Mouse (Mus musculus): ENCODE measurements at regions not wholly inside any gene's neighbourhood (a gene's known extent, or its start where the extent isn't known, plus 50 kb on each side); places are given as distances from the start of the nearest gene placed in this dataset.

- in situ Hi-C loops (cut with MboI, MseI), result no loop called here
Measured at GRCm38 (mm10) chr6:100923070-100923469, 89.6 kb downstream of the Ppp4r2 start.

- in situ Hi-C loops (cut with MboI, MseI), result no loop called here
Measured at GRCm38 (mm10) chr6:100923686-100924085, 90.3 kb downstream of the Ppp4r2 start.

GRCm38 (mm10) chr6:100928791-100929758 is 95.7 kb downstream of the Ppp4r2 start:
- in situ Hi-C loops (cut with MboI, MseI), result no loop called here

- in situ Hi-C loops (cut with MboI, MseI), result no loop called here
Measured at GRCm38 (mm10) chr6:100929759-100930358, 96.4 kb downstream of the Ppp4r2 start.

GRCm38 (mm10) chr6:100930706-100931105 is 97.3 kb downstream of the Ppp4r2 start:
- in situ Hi-C loops (cut with MboI, MseI), result no loop called here

- in situ Hi-C loops (cut with MboI, MseI), result no loop called here
Measured at GRCm38 (mm10) chr6:100934424-100934823, 101.0 kb downstream of the Ppp4r2 start.

- in situ Hi-C loops (cut with MboI, MseI), result no loop called here
Measured at GRCm38 (mm10) chr6:100937802-100938201, 104.4 kb downstream of the Ppp4r2 start.

- in situ Hi-C loops (cut with MboI, MseI), result no loop called here
Measured at GRCm38 (mm10) chr6:100938376-100938775, 105.0 kb downstream of the Ppp4r2 start.

GRCm38 (mm10) chr6:100939042-100939441 is 105.6 kb downstream of the Ppp4r2 start:
- in situ Hi-C loops (cut with MboI, MseI), result no loop called here

- in situ Hi-C loops (cut with MboI, MseI), result no loop called here
Measured at GRCm38 (mm10) chr6:100939766-100940165, 106.3 kb downstream of the Ppp4r2 start.

GRCm38 (mm10) chr6:100941686-100942085 is 108.3 kb downstream of the Ppp4r2 start:
- in situ Hi-C loops (cut with MboI, MseI), result no loop called here

- in situ Hi-C loops (cut with MboI, MseI), result no loop called here
Measured at GRCm38 (mm10) chr6:100942956-100943355, 109.5 kb downstream of the Ppp4r2 start.

- in situ Hi-C loops (cut with MboI, MseI), result no loop called here
Measured at GRCm38 (mm10) chr6:100945796-100946195, 112.4 kb downstream of the Ppp4r2 start.

- in situ Hi-C loops (cut with MboI, MseI), result no loop called here
Measured at GRCm38 (mm10) chr6:100948340-100948739, 114.9 kb downstream of the Ppp4r2 start.

GRCm38 (mm10) chr6:100951646-100952045 is 118.2 kb downstream of the Ppp4r2 start:
- in situ Hi-C loops (cut with MboI, MseI), result no loop called here

- in situ Hi-C loops (cut with MboI, MseI), result no loop called here
Measured at GRCm38 (mm10) chr6:100952470-100952869, 119.0 kb downstream of the Ppp4r2 start.

- in situ Hi-C loops (cut with MboI, MseI), result no loop called here
Measured at GRCm38 (mm10) chr6:100954563-100954962, 121.1 kb downstream of the Ppp4r2 start.

GRCm38 (mm10) chr6:100966481-100966880 is 133.1 kb downstream of the Ppp4r2 start:
- in situ Hi-C loops (cut with MboI, MseI), result no loop called here

GRCm38 (mm10) chr6:100968080-100968856 is 134.8 kb downstream of the Ppp4r2 start:
- in situ Hi-C loops (cut with MboI, MseI), result no loop called here

GRCm38 (mm10) chr6:100968960-100969359 is 135.5 kb downstream of the Ppp4r2 start:
- in situ Hi-C loops (cut with MboI, MseI), result no loop called here

- in situ Hi-C loops (cut with MboI, MseI), result no loop called here
Measured at GRCm38 (mm10) chr6:100970810-100971447, 137.5 kb downstream of the Ppp4r2 start.
